Mouse (Mus musculus) MEL-GATA-1-ER (cell line): ENCODE measurements around the gene Tcte3.
"Not testable (repeated sequence)": the region's sequence is repeated elsewhere in the genome, so short reads cannot be mapped to it uniquely, and the experiment has no call there.

Experiments
- DNase-seq: peaks from one replicate; pipeline ENCODE4 v3.0.0-alpha.2; 2012; ENCODE audit warnings: low read depth; ENCODE audit errors: extremely low read depth

Tcte3 gene

GRCm38 (mm10) chr17:15041175-15041729 lies at the start of gene Tcte3, which contains the start of the genes Ermard and Gm3448:
Tcte3 (minus strand) TSS chr17:15041488.
Ermard (plus strand) TSS chr17:15041208.
Gm3448 (minus strand) TSS chr17:15041537.
- DNase-seq = not testable (repeated sequence)

- DNase-seq = no peak
These were observed 47.3 kb upstream of the Tcte3 start for GRCm38 (mm10) chr17:15088591-15089001.

GRCm38 (mm10) chr17:15088166-15088565 lies 46.9 kb upstream of the Tcte3 start:
- no peak for DNase-seq

GRCm38 (mm10) chr17:15085006-15085405 lies 43.7 kb upstream of the Tcte3 start:
- DNase-seq = peak; percentile 16

- DNase-seq = peak; percentile 92
These were observed 43.0 kb upstream of the Tcte3 start for GRCm38 (mm10) chr17:15084226-15084848.

- no peak for DNase-seq
These were observed 36.2 kb upstream of the Tcte3 start for GRCm38 (mm10) chr17:15077536-15077935.

- DNase-seq = no peak
These were observed 33.7 kb upstream of the Tcte3 start for GRCm38 (mm10) chr17:15075033-15075432.

- no peak for DNase-seq
These were observed 30.9 kb upstream of the Tcte3 start for GRCm38 (mm10) chr17:15072211-15072610.

GRCm38 (mm10) chr17:15069124-15069523 lies 27.8 kb upstream of the Tcte3 start:
- DNase-seq = no peak

GRCm38 (mm10) chr17:15068040-15068792 lies 26.9 kb upstream of the Tcte3 start:
- no peak for DNase-seq

GRCm38 (mm10) chr17:15066911-15067310 lies 25.6 kb upstream of the Tcte3 start:
- DNase-seq = no peak

- no peak for DNase-seq
These were observed 24.8 kb upstream of the Tcte3 start for GRCm38 (mm10) chr17:15066066-15066465.

GRCm38 (mm10) chr17:15065391-15066024 lies 24.2 kb upstream of the Tcte3 start:
- peak; percentile 39 for DNase-seq

- no peak for DNase-seq
These were observed 19.1 kb upstream of the Tcte3 start for GRCm38 (mm10) chr17:15060356-15060755.

- DNase-seq = no peak
These were observed 18.4 kb upstream of the Tcte3 start for GRCm38 (mm10) chr17:15059646-15060045.

- no peak for DNase-seq
These were observed 16.9 kb upstream of the Tcte3 start for GRCm38 (mm10) chr17:15058161-15058591.

- no peak for DNase-seq
These were observed 14.6 kb upstream of the Tcte3 start for GRCm38 (mm10) chr17:15055925-15056324.

- DNase-seq = not testable (repeated sequence)
These were observed 12.5 kb upstream of the Tcte3 start for GRCm38 (mm10) chr17:15053829-15054200.

GRCm38 (mm10) chr17:15053183-15053828 lies 12.0 kb upstream of the Tcte3 start:
- DNase-seq = not testable (repeated sequence)

GRCm38 (mm10) chr17:15052766-15053165 lies 11.5 kb upstream of the Tcte3 start:
- not testable (repeated sequence) for DNase-seq

- DNase-seq = not testable (repeated sequence)
These were observed 9.1 kb upstream of the Tcte3 start for GRCm38 (mm10) chr17:15050338-15050737.
